Mouse (Mus musculus) lung, postnatal 0 days (tissue): Measurements from ENCODE around the gene Myo19. TPM values are rescaled to one million over a fixed set of nuclear protein-coding genes. Genes with fewer than 3 reads are reported as not detected.
"Not testable (repeated sequence)": the region's sequence is repeated elsewhere in the genome, so short reads cannot be mapped to it uniquely, and the experiment has no call there.

Experiments
- ATAC-seq: fragments of 200-750 bp; cut with Nextera tagmentation; 2 replicates; pipeline ENCODE4 v1.8.0; 2017; ENCODE audit warnings: moderate library complexity
- DNase-seq: peaks from one replicate; pipeline ENCODE4 v3.0.0-alpha.2; 2016; ENCODE audit warnings: low spot score
- H3K27ac ChIP-seq: fragments of 300-500 bp; sonication (generic); 2 replicates; pipeline ENCODE4 v1.5.1; 2014; ENCODE audit warnings: antibody characterized with exemption, mild to moderate bottlenecking, low read length, mixed read lengths
- H3K27me3 ChIP-seq: fragments of 300-500 bp; sonication (generic); replicated peaks from 2 replicates; pipeline ENCODE4 v1.6.1; 2014; ENCODE audit warnings: low read length, mixed read lengths; ENCODE audit not compliant: insufficient read depth
- H3K36me3 ChIP-seq: fragments of 300-500 bp; sonication (generic); 2 replicates; pipeline ENCODE4 v1.6.1; 2014; ENCODE audit warnings: low read length, mixed read lengths; ENCODE audit not compliant: insufficient read depth
- H3K4me1 ChIP-seq: fragments of 300-500 bp; sonication (generic); 2 replicates; pipeline ENCODE4 v1.6.1; 2014; ENCODE audit warnings: antibody characterized with exemption, low read depth, low read length, mixed read lengths; ENCODE audit not compliant: insufficient read depth
- H3K4me2 ChIP-seq: fragments of 300-500 bp; sonication (generic); replicated peaks from 2 replicates; pipeline ENCODE4 v1.6.1; 2014; ENCODE audit warnings: low read depth, mild to moderate bottlenecking, low read length, moderate library complexity, mixed read lengths
- H3K4me3 ChIP-seq: fragments of 300-500 bp; sonication (generic); 2 replicates; pipeline ENCODE4 v1.5.1; 2014; ENCODE audit warnings: low read depth, low read length
- H3K9ac ChIP-seq: fragments of 300-500 bp; sonication (generic); replicated peaks from 2 replicates; pipeline ENCODE4 v1.6.1; 2014; ENCODE audit warnings: low read depth, mild to moderate bottlenecking
- H3K9me3 ChIP-seq: fragments of 300-500 bp; sonication (generic); 2 replicates; pipeline ENCODE4 v1.6.1; 2016; ENCODE audit warnings: low read length, mixed read lengths
- CTCF ChIP-seq: IDR thresholded peaks from 2 replicates; pipeline ENCODE4 v1.5.1; 2016; ENCODE audit warnings: antibody characterized with exemption, mild to moderate bottlenecking
- EP300 ChIP-seq: IDR thresholded peaks from 2 replicates; pipeline ENCODE4 v1.6.1; 2016; ENCODE audit warnings: antibody characterized with exemption, mild to moderate bottlenecking, control low read depth
- WGBS: fragments of 180-500 bp; shearing (Covaris S2); extraction: QIAGEN DNeasy Blood & Tissue Kit; methylation state at CpG from one replicate; pipeline ENCODE4 v1.1.7; 2014; 5-methylcytosine and 5-hydroxymethylcytosine counted together
- polyA plus RNA-seq: library from polyadenylated mRNA; unstranded; fragments of >200 nt; fragmentation: Nextera tagmentation; extraction: Ambion mirVana; gene quantifications from 2 replicates; pipeline ENCODE4 v1.2.1, GENCODE M21; 2015

The Myo19 gene
- polyA plus RNA-seq, 1 experiment from 2014 or later: 2.6 TPM

DNA sequence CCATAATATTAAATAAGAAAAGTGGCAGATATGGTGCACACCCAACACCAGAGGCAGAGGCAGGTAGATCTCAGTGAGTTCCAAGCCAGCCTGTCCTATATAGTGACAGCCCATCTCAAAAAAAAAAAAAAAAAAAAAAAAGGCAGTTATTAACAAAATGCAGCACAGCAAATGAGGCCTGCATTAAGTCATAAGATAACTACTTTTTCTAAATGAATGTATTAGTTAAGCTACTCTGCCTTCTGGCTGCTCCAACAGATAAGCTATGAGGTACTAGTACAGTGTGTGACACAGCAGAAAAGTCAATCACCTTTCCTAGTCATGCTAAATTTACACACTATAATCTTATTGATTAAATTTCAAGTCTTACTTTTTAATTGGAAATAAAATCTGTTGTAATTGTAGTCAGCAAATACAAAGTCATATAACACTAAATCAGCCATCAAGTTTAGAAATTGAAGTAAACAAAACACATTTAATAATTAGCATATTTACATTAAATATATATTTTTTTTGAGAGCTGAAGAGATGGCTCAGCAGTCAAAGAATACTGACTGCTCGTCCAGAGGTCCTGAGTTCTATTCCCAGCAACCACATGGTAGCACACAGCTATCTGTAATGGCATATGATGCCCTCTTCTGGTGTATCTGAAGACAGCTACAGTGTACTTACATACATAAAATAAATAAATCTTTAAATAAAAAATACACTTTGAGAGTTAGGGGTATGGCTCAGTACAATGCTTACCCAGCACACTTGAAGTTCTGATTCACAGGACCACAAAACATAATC is 6.7 kb upstream of the Myo19 start:
- Histone ChIP-seq H3K9ac (no peak overlapping the region), H3K4me3 (no peak overlapping the region), H3K4me2 (no peak overlapping the region), H3K4me1 (no peaks in the 10 kb centered on the region), H3K27ac (no peak overlapping the region), H3K9me3 (no peaks in the 10 kb centered on the region), H3K27me3 (no peaks in the 10 kb centered on the region), H3K36me3 (no peaks in the 10 kb centered on the region)
- ATAC-seq (no peak), DNase-seq (no peak)
- WGBS: 79% methylated on average over 1 of the region's 1 CpGs
- TF ChIP-seq CTCF: no peak
- TF ChIP-seq EP300: no peak

DNA sequence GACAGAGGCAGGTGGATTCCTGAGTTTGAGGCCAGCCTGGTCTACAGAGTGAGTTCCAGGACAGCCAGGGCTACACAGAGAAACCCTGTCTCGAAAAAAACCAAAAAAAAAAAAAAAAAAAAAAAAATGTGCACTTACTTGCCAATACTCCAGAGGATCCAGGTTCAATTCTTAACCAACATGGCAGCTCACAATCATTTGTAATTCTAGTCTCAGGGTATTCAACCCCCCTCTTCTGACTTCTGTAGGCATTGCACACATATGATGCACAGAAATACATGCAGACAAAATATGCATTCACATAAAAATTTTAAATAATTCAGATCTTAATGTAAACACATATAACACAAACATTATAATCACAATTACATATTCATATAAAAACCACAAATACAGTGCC is 3.9 kb upstream of the Myo19 start:
- not testable (repeated sequence) for H3K4me2 ChIP-seq, H3K4me3 ChIP-seq, DNase-seq, H3K4me1 ChIP-seq, H3K9ac ChIP-seq, H3K9me3 ChIP-seq, H3K27ac ChIP-seq, H3K36me3 ChIP-seq, H3K27me3 ChIP-seq, ATAC-seq
- no CpG with 5 or more reads among the region's 1 CpGs for WGBS

DNA sequence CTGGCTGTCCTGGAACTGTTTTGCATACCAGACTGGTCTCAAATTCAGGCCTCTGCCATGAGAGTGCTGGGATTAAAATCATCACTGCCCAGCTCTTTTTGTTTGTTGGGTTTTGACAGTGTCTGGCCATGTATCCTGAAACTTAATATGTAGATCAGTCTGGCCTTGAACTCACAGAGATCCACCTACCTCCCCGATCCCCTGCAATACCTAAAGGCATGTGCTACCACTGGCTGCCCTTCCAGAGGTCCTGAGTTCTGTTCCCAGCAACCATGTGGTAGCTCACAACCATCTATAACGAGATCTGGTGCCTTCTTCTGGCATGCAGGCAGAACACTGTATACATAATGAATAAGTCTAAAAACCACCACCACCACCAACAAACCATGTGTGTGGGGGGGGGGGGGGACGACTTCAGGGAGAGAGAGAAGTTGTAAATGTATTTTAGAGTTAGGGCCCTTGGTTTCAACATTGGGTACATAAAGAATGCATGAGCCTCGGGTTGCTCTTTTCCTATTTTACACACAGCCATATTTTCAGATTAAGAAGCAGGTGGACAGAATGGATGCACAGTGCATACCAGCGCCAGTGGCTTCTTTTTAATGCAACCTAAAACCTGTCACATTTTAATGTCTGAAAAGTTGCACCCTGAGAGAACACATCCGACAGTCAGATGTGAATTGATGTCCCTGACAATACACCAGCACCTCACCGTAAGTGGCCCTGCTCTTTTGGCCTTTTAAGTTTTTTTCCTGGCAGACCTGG is 759 bp upstream of the Myo19 start:
- H3K4me1 ChIP-seq: peaks cover 6% of the 10 kb centered on the region; the same call in 1 of the 2 replicates
- no peaks in the 10 kb centered on the region for H3K36me3 ChIP-seq
- H3K27ac ChIP-seq: peak overlapping the region; percentile 91
- 16% methylated on average over 7 of the region's 7 CpGs for whole genome bisulfite sequencing
- ATAC-seq (no peak), DNase-seq (no peak)
- H3K4me3 ChIP-seq: peak overlapping the region; percentile 87
- H3K9ac ChIP-seq: peak overlapping the region; percentile 74
- H3K27me3 ChIP-seq: no peaks in the 10 kb centered on the region
- peak overlapping the region; percentile 88 for H3K4me2 ChIP-seq
- TF ChIP-seq EP300: no peak
- no peak for TF ChIP-seq CTCF
- H3K9me3 ChIP-seq: no peaks in the 10 kb centered on the region

DNA sequence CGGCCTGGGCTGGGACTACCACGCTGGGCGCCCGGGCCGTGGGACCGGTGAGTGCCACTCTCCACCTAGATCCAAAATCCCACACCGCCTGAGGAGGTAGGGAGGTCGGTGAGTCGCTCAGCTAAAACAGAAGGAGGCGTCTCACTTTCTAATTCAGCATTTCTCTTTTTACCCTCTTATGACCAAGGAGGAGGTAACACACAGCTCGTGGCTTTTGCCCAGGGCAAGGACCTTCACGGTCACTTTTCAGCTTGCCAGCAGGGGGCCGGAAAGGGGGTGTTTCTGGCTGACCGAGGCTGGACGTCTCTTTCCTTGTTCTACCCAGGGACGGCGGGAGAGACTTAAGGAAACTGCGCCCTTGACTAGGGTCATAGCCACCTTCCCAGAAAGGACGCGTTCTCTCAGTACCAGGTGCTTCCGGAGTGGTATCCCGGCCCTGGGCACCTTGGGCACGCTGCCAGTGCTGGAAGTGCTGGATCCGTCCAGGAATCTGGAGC is 565 bp downstream of the Myo19 start:
- peak overlapping the region; percentile 87 for H3K4me3 ChIP-seq
- H3K4me2 ChIP-seq: peak overlapping the region; percentile 88
- H3K9ac ChIP-seq: peak overlapping the region; percentile 74
- H3K36me3 ChIP-seq: no peaks in the 10 kb centered on the region; the same call in 1 of the 2 replicates
- H3K27ac ChIP-seq: peak overlapping the region; percentile 91
- peaks cover 6% of the 10 kb centered on the region; the same call in 1 of the 2 replicates for H3K4me1 ChIP-seq
- no peaks in the 10 kb centered on the region for H3K27me3 ChIP-seq
- TF ChIP-seq EP300 (no peak), CTCF (peak; percentile 65)
- under 1% methylated on average over 24 of the region's 24 CpGs for WGBS
- ATAC-seq (peak; percentile 78), DNase-seq (peak; percentile 79)
- no peaks in the 10 kb centered on the region for H3K9me3 ChIP-seq

DNA sequence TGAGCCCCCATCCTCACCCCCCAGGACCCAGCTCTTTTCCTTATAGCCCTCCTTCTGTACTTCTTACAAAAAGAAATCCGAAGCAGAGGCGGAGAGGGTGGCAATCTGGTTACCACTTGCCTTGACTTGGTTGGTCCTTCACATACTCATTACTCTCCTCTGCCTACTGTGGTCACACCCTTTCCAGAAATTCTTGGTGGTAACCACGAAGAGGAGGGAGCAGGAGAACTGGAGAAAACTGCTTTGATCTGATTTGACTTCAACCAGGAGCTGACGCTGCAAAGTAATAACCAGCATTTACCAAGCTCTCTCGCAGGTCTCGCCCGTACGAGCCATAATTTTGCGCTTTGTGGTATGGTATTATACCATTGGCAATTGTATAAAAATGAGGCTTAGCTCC is 1.0 kb downstream of the Myo19 start:
- Histone ChIP-seq H3K9ac (peak overlapping the region; percentile 74), H3K27ac (peak overlapping the region; percentile 91), H3K36me3 (no peaks in the 10 kb centered on the region; the same call in 1 of the 2 replicates), H3K4me3 (peak overlapping the region; percentile 87), H3K27me3 (no peaks in the 10 kb centered on the region), H3K9me3 (no peaks in the 10 kb centered on the region), H3K4me1 (peaks cover 6% of the 10 kb centered on the region; the same call in 1 of the 2 replicates), H3K4me2 (peak overlapping the region; percentile 88)
- ATAC-seq (0 out of 2 replicates have a peak, but pooled peaks have one; percentile 3), DNase-seq (peak; percentile 44)
- WGBS: 48% methylated on average over 9 of the region's 9 CpGs
- no peak for TF ChIP-seq CTCF
- no peak for TF ChIP-seq EP300

DNA sequence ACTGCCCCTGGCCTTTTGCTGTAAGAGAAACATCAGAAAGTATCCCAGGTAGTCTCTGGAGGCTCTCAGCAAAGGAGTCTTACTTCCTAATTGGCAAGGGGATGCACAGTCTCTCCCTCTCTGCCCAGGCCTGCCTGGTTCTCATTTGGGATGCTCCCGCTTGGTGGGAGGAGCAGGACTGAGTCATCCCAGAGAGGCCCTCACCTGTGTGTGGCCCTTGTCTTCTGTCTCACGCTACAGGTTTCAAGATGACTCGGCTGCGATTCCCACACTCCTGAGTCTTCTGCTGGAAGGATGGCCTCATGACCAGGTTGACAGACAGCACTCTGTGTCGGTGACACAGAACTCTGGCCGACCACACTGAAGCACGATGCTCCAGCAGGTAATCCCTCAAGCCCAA is 2.4 kb downstream of the Myo19 start:
- TF ChIP-seq CTCF: no peak
- TF ChIP-seq EP300: no peak
- no peak overlapping the region for H3K4me3 ChIP-seq
- H3K4me2 ChIP-seq: no peak overlapping the region
- peaks cover 6% of the 10 kb centered on the region; the same call in 1 of the 2 replicates for H3K4me1 ChIP-seq
- H3K36me3 ChIP-seq: no peaks in the 10 kb centered on the region; the same call in 1 of the 2 replicates
- WGBS: 95% methylated on average over 7 of the region's 7 CpGs
- no peak for ATAC-seq
- no peaks in the 10 kb centered on the region for H3K9me3 ChIP-seq
- H3K9ac ChIP-seq: no peak overlapping the region
- no peak overlapping the region for H3K27ac ChIP-seq
- no peak for DNase-seq
- no peaks in the 10 kb centered on the region for H3K27me3 ChIP-seq
